Mouse (Mus musculus) ES-Bruce4 (cell line): ENCODE measurements around the gene Zfp870.

Source experiments
- CTCF ChIP-seq: IDR thresholded peaks from one replicate; pipeline ENCODE4 v1.8.1; 2011; ENCODE audit warnings: low read depth, low read length
- POLR2A ChIP-seq: IDR thresholded peaks from one replicate; pipeline ENCODE4 v1.8.1; 2011; ENCODE audit warnings: low read length; ENCODE audit not compliant: insufficient read depth

DNA sequence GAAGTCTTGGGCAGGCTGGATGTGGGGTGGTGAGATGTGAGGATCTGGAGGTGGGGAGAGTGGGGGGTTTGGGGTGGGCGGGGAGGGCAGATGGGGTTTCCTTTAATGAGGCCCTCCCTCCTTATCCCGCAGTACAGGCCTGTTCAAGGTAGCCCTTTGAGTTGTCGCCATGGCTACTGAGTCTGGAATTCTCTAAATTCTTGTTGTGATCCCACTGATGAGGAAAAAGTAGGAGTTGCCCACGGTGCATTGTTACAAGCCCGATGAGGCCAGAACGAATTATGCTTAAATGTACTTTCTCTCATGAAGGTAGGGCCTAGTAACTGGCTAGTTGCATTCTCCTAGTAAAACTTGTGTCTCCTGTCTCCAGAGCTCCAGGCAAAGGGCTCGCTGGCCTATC lies 39.9 kb downstream of the Zfp870 start:
- TF ChIP-seq CTCF (no peak), POLR2A (no peak)
